Mouse (Mus musculus) megakaryocyte, embryonic 14.5 days (primary cell): Measurements from ENCODE around the gene Slc4a5. TPM values are rescaled to one million over a fixed set of nuclear protein-coding genes. Genes with fewer than 3 reads are reported as not detected.

Source experiments
- H3K27me3 ChIP-seq: replicated peaks from 2 replicates; pipeline ENCODE3; 2012; ENCODE audit warnings: inconsistent platforms
- H3K36me3 ChIP-seq: replicated peaks from 2 replicates; pipeline ENCODE3; 2012; ENCODE audit warnings: low read length, inconsistent platforms, mixed read lengths
- H3K4me1 ChIP-seq: 2 replicates; pipeline ENCODE4 v1.6.1; 2012; ENCODE audit warnings: inconsistent platforms
- H3K4me3 ChIP-seq: replicated peaks from 2 replicates; pipeline ENCODE3; 2012; ENCODE audit warnings: moderate library complexity, mild to moderate bottlenecking, inconsistent platforms
- H3K9me3 ChIP-seq: 2 replicates; pipeline ENCODE4 v1.6.1; 2012; ENCODE audit warnings: inconsistent platforms
- FLI1 ChIP-seq: IDR thresholded peaks from 2 replicates; pipeline ENCODE4 v1.6.1; 2012; ENCODE audit warnings: low read length, inconsistent platforms, mixed read lengths
- GATA1 ChIP-seq: IDR thresholded peaks from 3 replicates; pipeline ENCODE4 v1.6.1; 2012; ENCODE audit warnings: mixed read lengths, low read length, inconsistent platforms, borderline replicate concordance
- polyA plus RNA-seq: library from polyadenylated mRNA; stranded (reverse); fragments of >175 nt; gene quantifications from 2 replicates; pipeline ENCODE4 v1.2.3, GENCODE M21; 2012; ENCODE audit warnings: low replicate concordance; ENCODE audit not compliant: insufficient read depth

The Slc4a5 gene
- polyA plus RNA-seq, 1 experiment = not detected

DNA sequence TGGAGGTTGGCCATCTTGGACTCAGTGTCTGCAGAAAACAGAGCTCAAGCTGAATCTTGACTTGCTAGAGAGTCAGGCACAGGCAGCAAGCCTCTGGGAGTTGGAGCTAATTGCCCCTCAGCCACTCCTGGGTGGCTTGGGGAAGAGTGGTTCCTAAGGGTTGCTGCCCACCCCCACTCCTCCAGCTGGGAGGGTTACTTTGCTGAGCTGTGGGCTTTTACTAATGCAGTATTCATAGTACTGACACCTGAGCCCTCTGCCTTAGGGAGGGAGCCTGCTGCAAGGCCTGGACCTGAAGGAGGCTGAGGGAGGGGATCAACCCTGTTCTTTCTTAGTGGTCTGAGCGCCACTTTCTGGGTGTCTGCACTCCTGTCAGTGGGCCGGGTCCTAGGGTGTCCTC, 32.7 kb upstream of the Slc4a5 start:
- no peak overlapping the region for H3K4me3 ChIP-seq
- H3K27me3 ChIP-seq = no peaks in the 10 kb centered on the region
- H3K36me3 ChIP-seq = peaks cover 99% of the 10 kb centered on the region
- H3K4me1 ChIP-seq = peaks cover 15% of the 10 kb centered on the region; the same call in 1 of the 2 replicates
- H3K9me3 ChIP-seq = no peaks in the 10 kb centered on the region
- no peak for TF ChIP-seq FLI1
- TF ChIP-seq GATA1 = no peak

DNA sequence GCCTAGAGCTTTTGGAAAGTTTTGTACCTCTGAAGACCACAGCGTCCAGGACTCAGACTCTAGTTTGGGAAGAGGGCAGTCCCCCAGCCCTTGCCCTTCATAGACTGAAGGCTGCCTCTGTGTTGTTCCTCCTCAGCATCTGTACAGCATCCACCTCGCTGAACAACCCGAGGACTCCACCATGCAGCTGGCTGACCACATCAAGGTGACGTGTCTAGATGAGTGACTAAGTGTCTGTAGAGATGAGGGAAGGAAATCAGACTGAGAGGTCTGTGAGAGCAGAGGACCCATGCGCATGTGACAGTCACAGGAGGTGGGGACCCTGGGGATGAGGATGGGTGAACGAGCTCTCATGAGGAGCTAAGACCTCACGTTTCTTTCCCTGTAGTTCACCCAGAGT, 26.1 kb upstream of the Slc4a5 start:
- Histone ChIP-seq H3K4me3 (no peak overlapping the region), H3K27me3 (no peaks in the 10 kb centered on the region), H3K36me3 (peaks cover 100% of the 10 kb centered on the region), H3K4me1 (peaks cover 15% of the 10 kb centered on the region), H3K9me3 (no peaks in the 10 kb centered on the region)
- TF ChIP-seq GATA1 (no peak), FLI1 (no peak)

DNA sequence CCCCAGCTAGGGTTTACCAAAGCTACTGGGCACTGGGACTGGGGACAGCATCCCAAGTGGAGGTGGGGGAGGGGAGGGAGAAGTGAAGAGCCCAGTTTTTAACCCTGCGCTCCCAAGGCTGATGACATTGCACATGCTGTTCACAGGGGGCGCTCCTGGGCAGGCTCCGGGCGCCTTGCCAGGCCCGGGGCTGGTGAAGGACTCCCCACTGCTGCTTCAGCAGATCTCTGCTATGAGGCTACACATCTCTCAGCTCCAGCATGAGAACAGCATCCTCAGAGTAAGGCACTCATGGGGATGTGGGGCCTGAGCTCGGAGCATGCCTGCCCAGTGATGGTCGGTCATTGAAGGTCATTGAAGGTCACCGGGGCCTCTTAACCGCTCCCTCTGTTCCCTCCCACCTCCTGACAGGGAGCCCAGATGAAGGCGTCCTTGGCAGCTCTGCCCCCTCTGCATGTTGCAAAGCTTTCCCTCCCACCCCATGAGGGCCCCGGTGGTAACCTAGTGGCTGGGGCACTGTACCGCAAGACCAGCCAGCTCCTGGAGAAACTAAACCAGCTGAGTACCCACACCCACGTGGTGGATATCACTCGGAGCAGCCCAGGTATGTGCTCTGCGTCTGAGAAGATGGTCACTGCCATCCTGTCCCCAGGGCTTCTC, 22.2 kb upstream of the Slc4a5 start:
- Histone ChIP-seq H3K9me3 (no peaks in the 10 kb centered on the region), H3K27me3 (peaks cover under 1% of the 10 kb centered on the region), H3K4me1 (peaks cover 24% of the 10 kb centered on the region), H3K4me3 (no peak overlapping the region), H3K36me3 (peaks cover 86% of the 10 kb centered on the region)
- TF ChIP-seq FLI1 (no peak), GATA1 (no peak)

DNA sequence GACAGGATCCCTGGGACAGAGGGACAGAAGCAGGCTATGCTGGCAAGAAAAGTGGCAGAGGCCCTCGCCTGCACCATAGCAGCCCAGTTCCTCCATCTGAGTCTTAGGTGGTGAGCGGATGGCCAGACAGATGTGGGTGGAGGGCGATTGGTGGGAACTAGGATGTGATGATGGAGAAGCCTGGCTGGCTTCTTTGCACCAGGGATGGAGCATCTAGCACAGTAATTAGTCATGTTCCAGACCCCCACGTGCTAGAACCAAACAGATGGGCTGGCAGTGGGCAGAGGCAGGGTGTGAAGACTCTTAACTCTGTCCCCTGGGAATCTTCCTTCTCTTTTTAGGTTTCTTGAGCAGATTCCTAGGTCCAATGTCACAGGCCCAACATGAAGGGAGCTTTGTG, 16.3 kb upstream of the Slc4a5 start:
- Histone ChIP-seq H3K27me3 (peaks cover 21% of the 10 kb centered on the region), H3K4me1 (peaks cover 11% of the 10 kb centered on the region), H3K9me3 (no peaks in the 10 kb centered on the region), H3K36me3 (peaks cover 27% of the 10 kb centered on the region), H3K4me3 (no peak overlapping the region)
- TF ChIP-seq GATA1 (no peak), FLI1 (no peak)

DNA sequence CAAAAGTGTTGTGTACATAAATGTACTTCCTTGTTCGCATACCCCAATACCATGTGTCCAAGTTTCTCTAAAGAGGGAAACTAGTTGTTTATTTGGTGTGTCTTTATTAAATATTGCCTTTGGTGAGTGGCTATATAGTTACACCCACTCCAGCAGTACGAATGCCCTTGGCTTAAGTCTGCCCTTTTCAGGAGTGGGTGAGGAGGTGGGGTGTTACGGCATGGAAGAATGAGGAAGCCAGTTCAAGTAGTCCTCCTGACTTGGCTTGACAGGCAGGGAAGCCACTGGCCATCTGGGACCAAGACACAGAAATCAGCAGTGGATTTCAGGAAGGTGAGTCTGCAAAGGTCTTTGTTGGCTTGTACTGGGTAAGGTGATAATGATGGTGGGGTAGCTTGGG, 13.8 kb upstream of the Slc4a5 start:
- Histone ChIP-seq H3K27me3 (peaks cover 42% of the 10 kb centered on the region), H3K36me3 (peaks cover 4% of the 10 kb centered on the region), H3K4me1 (peaks cover 6% of the 10 kb centered on the region), H3K4me3 (no peak overlapping the region), H3K9me3 (peaks cover 4% of the 10 kb centered on the region; the same call in 1 of the 2 replicates)
- TF ChIP-seq FLI1 = no peak

DNA sequence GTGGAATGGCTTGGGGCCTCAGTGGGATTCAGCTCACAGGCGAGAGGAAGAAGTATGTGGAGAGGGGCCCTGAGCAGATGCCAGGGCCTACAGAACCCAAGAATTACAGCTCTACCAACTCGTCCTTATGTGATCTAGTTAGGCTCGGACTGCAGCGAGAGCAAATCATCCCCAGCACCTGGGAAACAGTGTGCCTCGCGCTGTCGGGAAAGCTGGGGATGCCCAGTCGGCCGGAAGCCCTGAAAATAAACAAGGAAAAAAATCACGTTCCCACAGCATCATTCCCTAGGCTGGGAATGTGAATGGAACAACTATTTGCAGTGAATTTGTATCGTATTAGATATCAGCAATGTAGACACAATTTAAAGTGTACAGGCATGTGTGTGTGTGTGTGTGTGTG, 13.3 kb upstream of the Slc4a5 start:
- no peak overlapping the region for H3K4me3 ChIP-seq
- TF ChIP-seq GATA1 (no peak), FLI1 (no peak)
- peaks cover 6% of the 10 kb centered on the region for H3K4me1 ChIP-seq
- H3K9me3 ChIP-seq = peaks cover 4% of the 10 kb centered on the region; the same call in 1 of the 2 replicates
- H3K27me3 ChIP-seq = peaks cover 45% of the 10 kb centered on the region
- H3K36me3 ChIP-seq = no peaks in the 10 kb centered on the region

DNA sequence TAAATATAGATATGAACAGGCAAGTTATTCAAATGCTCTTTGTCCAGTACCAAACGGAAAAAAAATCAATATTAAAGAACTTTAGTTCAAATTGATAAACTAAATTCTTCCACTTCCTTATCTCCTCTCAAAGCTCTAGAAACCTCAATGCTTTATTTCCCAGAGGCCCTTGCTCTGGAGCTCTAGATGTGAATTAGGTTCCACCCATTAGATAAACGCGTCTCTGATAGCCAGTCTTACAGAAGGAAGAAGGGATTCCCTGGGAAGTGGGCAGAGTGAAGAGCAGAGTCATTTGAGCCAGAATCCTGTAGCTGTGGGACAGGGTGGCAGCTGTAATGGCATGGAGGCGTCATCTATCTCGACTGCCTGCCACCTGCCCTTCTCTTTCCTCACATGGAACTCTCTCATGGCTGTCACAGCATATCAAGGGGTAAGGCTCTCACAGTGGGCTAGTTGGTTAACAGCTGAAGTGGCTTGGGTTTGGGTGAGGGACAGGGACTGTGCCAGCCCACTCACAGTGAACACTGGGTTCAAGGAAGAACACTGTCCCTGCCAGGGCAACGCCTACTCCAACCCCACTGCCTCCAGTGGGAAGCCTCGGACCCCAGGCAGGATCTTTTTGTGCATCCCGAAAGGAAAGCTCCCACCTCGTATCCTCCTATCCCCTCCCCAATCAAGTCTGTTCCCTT, 12.1 kb upstream of the Slc4a5 start:
- no peak for TF ChIP-seq GATA1
- no peak for TF ChIP-seq FLI1
- no peak overlapping the region for H3K4me3 ChIP-seq
- peaks cover 52% of the 10 kb centered on the region for H3K27me3 ChIP-seq
- H3K9me3 ChIP-seq = peaks cover 4% of the 10 kb centered on the region; the same call in 1 of the 2 replicates
- no peaks in the 10 kb centered on the region for H3K36me3 ChIP-seq
- H3K4me1 ChIP-seq = peaks cover under 1% of the 10 kb centered on the region; the same call in 1 of the 2 replicates

DNA sequence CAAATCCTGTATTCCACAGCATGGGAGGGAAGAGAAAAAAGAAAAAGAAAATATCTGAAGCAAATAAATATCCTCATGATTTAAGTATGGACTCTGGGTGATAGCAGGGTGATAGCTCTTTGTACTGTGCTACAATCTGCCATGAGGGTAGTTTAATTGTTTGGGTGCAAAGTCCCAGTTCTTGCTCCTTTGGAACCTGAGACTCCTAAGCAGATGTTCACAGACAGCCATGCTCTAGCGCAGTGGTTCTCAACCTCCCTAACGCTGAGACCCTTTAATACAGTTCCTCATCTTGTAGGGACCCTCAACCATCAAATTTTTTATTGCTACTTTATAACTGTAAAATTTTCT, 11.6 kb upstream of the Slc4a5 start:
- peaks cover 4% of the 10 kb centered on the region; the same call in 1 of the 2 replicates for H3K9me3 ChIP-seq
- no peak overlapping the region for H3K4me3 ChIP-seq
- peaks cover 54% of the 10 kb centered on the region for H3K27me3 ChIP-seq
- H3K36me3 ChIP-seq = no peaks in the 10 kb centered on the region
- no peaks in the 10 kb centered on the region; the same call in 1 of the 2 replicates for H3K4me1 ChIP-seq
- TF ChIP-seq GATA1 (no peak), FLI1 (no peak)

DNA sequence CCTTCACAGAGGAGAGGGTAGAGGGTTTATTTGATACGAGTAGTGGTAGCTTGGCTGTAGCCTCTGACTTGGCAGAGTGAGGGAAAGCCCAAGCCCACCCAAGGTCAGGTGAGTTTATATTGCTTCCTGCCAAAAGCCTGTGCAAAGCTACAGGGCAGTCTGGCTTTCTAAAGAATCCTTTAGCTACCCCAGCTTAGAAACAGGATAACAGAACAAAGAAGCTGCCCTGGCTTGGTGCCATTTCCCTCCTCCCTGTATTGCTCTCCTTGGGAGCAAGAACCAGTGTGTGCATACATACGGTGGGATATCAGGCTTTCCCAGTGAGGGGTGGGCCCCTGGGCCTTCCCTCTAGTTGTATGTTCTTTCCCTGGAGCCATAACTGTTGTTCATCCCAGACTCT, 9.1 kb upstream of the Slc4a5 start:
- Histone ChIP-seq H3K9me3 (peaks cover 6% of the 10 kb centered on the region), H3K27me3 (peaks cover 59% of the 10 kb centered on the region), H3K4me1 (peaks cover 7% of the 10 kb centered on the region; the same call in 1 of the 2 replicates), H3K36me3 (no peaks in the 10 kb centered on the region), H3K4me3 (no peak overlapping the region)
- TF ChIP-seq FLI1 (no peak), GATA1 (no peak)

DNA sequence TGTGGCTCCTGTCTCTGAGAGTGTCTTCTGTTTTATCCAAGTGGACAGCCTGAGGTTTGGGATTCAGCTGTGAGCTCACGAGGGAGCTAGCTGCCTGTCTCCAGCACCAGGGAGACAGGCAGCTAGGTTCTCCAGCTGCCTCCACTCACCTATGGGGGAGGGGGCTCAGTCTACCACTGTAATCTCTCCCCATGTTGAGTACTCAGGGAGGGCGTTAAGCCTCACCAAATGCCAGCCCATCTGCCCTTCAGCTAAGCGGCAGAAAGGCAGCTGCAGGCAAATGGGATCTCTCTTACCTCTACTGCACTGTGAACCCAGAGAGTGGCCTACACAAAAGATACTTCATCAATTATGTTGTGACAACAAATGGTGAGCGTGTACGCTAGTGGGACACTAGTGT, 8.1 kb upstream of the Slc4a5 start:
- H3K9me3 ChIP-seq = peaks cover 6% of the 10 kb centered on the region
- no peak overlapping the region for H3K4me3 ChIP-seq
- no peaks in the 10 kb centered on the region for H3K36me3 ChIP-seq
- H3K4me1 ChIP-seq = peaks cover 7% of the 10 kb centered on the region; the same call in 1 of the 2 replicates
- peaks cover 53% of the 10 kb centered on the region for H3K27me3 ChIP-seq
- TF ChIP-seq GATA1 = no peak
- no peak for TF ChIP-seq FLI1
